Mouse (Mus musculus): ENCODE measurements around the gene Adora1.

The Adora1 gene

DNA sequence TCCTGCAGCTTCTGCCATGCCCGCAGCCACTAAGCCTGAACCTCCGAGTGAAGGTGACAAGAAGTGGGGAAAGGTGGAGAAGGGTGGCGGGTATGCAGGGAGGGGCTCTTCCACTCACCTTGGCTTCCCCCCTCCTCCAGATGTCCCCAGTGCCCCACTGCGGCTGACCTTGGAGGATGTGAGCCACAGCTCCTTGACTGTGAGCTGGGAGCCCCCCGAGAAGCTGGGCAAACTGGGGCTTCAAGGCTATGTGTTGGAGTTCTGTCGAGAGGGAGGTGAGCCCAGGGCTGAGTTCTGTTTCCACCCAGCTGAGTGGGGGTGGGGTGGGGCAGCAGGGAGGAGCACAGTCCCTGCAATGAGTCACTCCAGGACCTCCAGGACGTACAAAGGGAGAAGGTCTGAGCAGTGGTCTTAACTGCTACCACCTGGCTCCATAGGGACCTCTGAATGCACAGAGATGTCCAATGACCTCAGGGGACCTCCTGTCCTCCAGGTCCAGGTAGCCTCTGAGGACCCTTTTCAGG, 41.5 kb downstream of the Adora1 start:
- no peak for DNase-seq (ENCODE audit: low read depth)

DNA sequence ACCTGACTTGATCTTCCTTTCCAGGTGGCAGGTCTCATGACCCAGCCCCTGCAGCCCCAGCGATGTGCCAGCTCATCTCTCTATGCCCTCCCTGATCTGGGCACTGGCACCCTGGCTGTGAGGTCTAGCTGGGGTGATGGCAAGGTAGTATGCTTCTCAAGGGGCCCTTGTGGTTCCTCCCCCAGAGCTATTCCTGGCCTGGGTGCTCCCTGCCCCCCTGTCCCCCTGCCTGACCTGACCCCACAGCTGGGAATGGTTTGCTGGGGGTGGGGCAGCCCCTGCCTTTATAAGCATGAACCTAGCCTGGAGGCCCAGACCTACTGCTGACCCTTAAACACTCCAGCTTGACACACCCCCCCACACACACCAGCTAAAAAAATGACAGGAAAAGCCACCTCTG, 42.1 kb downstream of the Adora1 start, which contains the start of gene Mybph:
Gene Mybph (plus strand): TSS at position 323 of the 400 bp plus-strand sequence.
- DNase-seq (ENCODE audit: low read depth), result no peak

DNA sequence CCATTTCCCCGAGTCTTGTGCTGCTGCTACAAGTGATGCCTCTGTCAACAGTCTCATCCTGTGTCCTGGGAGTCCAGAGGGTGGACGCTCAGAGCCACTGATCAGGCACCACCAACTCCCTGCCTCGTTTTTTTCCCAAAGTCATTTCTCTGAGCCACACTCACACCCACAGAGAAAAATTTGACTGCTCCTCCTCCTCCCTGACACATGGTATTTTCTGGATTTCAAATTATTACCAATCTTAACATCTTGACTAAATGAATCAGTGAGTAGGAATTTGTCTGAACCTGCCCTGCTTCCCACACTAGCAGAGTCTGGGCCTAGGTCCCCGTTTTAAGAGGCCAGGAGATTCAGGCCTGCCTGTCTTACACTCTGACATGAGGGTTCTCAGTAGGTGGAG, 43.2 kb downstream of the Adora1 start:
- no peak for DNase-seq (ENCODE audit: low read depth)

DNA sequence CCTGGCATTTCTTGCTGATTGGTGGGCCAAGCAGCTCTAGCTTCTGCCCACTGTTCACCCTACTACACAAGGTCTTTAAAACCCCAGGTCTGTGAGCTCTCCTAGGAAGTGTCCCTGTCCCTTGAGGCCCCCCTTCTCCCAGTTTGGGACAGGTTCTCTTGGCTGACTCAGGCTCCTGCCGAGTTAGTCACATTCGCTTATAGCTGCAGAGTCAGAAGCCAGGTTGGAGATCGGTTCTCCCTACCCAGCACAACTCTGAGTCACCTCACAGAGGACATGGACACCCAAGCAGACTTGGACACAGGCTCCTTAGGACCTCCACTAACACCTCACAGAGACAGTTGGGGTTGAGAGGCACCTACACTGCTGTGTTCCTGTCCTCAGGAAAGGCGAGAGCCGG, 44.0 kb downstream of the Adora1 start:
- no peak for DNase-seq (ENCODE audit: low read depth)

DNA sequence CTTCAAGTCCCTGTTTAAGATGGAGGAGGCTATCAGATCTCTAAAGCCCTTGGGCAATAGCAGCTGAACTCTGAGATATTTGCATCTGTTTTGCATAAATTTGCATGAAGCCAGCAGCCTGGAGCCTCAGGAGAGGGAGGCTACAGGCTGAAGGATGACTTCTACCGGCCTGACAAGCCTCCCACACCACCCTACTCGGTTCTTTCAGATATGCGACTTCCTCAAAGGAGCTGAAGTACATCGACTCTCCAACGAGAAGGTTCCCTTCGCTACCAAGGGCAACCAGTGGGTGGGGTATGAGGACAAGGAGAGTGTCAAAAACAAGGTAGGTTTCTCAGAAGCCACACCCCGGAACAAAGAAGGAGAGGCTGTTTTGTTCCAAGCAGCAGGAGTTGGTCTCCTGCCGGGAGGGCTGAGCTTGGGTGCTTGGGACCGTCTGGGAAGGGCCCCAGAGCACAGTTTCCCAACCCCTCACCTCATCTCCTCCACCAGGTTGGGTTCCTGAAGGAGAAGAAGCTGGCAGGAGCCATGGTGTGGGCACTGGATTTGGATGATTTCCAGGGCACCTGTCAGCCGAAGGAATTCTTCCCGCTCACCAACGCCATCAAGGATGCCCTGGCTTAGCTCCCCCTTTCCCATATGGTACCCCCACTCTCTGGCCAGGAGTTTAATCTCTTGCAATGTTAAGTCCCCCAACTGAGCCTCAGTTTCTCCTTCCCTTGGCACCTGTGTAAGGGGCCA, 46.1 kb downstream of the Adora1 start:
- DNase-seq (ENCODE audit: low read depth), result peak; percentile 9

DNA sequence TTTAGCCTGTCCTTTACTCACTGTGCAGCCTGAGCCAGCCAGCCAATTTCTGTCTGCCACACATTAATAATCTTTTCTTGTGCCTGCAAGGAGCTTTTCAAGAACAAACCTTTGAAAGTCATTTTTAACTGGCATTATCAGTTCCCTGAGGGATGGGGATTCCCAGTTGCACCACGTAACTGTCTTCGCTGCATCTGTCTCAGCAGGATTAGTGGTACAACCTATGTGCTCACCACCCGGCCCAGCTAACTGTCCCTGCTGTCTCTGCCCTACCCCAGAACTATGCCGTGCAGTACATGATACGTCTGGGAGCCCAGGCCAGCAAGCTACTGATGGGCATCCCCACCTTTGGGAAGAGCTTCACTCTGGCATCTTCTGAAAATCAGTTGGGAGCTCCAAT, 47.0 kb downstream of the Adora1 start:
- no peak for DNase-seq (ENCODE audit: low read depth)

DNA sequence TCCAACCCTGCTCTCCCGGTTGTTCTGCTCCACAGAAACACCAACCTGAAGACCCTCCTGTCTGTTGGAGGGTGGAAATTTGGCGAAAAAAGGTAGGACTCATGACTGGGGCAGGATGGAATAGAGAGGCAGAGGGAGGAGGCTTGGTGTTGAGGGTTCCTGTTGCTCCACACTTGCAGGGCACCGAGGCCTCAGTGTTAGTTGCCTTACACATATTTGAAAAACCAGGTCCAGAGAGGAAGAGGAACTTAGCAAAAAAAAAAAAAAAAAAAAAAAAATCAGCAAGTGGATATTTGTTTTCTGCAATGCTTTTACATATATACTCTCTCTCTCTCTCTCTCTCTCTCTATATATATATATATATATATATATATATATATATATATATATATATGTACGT, 51.1 kb downstream of the Adora1 start:
- no peak for DNase-seq (ENCODE audit: low read depth)

DNA sequence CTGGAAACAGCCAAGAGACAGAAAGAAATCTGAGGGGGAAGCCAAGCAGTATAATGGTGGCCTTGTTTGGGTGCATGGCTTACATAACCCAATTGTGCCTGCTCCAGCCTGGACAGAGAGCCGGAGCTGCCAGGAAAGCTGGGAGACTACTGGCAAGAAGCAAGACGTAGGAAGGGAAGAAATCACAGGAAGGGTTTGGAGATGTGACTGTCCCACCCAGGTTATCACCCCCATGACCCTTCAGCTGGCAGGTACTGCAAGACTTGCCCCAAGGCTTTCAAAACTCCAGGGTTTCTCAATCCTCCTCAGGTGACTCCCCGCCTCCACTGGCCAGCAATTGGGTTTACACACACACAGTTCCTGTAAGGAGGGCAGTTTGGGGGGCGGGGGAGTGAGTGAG, 53.2 kb downstream of the Adora1 start, which contains the start of gene Chil1:
Gene Chil1 (plus strand): TSS at position 152 of the 400 bp plus-strand sequence.
- DNase-seq (ENCODE audit: low read depth), result no peak

DNA sequence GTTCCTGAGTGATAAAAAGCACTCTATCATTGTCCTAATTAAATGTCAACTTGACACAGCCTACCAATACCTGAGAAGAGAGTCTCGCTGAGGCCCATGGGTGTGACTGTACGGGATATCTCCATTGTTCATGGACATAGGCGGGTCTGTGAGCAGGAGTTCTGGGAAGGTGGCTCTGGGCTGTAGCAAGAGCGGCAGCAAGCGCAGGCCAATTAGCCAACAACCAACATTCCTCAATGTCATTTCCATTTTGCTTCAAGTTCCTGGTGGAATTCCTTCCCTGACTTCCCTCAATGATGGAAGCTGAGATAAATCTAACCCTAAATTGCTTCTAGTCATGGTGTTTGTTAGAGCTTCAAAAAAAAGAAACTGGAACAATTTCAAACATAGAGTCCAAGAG, 57.3 kb downstream of the Adora1 start:
- DNase-seq (ENCODE audit: low read depth), result no peak

DNA sequence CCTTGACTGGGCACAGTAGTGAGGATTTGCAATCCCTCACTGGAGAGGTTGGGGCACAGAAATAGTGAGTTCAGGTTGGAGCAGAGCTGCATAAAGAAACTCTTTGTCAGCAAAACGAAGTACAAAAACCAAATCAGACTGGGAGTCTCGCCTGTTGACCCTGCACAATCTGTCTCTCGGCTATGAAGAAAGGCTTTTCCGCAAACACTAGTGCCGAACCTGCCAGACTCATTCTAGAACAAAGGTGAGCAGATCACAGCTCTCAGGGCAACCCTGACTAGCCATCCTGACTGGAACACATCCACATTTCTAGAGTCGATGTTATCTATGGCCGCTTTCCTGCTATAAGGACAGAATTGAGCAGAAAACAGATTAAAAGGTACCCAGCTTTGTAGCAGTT, 62.1 kb downstream of the Adora1 start:
- DNase-seq (ENCODE audit: low read depth), result no peak

DNA sequence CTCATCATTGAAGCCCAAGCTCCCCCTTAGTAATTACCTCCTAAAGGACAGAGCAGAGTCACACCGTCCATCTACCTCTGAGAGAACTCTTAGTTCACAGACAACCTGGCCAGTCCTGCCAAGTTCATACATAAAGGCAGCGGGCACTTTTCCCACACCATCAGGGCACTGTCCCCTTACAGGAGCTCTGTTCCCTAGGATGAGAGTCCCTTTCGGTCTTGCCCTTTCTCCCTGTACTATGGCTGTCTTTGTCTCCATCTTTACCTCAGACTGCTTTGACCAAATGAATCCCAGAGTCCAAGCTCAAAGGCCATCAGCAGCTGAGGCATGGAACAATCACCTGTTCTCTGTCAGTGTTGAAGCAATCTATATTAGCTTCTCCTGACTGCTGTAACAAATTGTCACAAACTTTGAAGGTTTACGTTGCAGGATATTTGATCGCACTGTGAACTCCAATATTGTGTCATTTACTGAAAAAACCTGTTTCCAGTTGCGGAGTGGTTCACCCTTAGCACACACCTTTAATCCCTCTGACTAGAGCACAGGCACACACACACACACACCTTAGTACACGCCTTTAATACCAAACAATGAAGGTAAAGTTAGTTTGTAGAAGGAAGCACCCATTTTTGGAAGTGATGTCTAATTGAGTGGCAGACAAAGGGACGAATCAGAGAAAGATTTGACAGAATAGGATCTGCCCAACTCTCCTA, 66.1 kb downstream of the Adora1 start:
- no peak for DNase-seq (ENCODE audit: low read depth)

DNA sequence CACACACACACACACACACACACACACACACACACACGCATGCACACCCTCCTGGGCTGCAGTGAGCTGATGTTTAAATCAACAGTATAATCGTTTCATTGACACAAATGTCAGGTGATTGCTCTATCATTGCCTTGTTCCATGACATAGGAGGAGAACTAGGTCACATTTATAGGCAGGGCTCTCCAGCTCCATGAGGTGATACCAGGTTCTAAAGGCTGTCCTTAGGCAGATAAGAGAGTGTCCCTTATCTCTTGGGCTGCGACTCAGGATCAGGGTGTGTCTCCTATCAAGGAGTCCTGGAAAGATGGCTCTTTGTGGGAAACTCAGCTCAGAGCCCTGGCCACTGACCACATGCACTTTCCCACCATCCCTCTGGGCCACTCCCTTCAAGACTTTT, 66.7 kb downstream of the Adora1 start:
- no peak for DNase-seq (ENCODE audit: low read depth)

DNA sequence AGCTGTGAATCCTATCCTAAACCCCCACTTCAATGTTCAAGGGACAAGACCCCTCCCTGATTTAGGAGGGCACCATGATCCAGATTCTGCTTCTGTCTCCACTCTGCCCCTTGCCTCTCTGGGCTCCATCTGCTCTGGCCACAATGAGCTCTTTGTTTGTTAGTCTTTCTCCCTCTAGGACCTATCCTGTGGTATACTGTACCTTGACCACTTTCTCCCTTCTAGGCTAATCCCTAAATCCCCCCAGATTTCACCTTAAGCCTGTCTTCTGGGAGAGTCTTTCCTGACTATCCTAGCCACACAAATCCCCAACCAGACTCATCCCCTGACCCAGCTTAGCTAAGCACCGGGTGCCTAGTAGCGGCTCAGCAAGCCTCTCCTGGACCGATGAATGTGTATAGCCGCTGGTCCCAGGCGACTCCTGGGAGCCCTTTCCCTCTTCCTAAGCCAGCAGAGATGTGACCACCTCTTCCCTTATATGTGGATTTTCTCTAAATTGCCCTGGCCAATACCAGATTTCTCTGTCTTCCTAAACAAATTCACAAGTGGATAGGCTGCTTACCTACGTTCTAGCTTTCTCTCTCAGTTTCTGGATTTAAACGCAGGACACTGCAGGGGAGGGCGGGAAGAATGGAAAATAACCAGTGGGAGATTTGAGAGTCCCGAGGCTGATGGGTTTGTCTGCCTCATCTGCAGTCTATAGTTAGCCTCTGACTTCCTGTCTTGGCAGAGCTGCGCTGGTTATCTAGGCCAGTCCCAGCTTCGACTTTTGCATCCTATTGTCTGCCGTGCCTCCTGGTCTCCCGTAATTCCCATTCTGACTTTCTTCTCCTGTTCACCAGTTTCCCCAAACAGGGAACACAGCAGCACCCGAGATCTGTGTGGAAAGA, 67.6 kb downstream of the Adora1 start:
- no peak for DNase-seq (ENCODE audit: low read depth)

DNA sequence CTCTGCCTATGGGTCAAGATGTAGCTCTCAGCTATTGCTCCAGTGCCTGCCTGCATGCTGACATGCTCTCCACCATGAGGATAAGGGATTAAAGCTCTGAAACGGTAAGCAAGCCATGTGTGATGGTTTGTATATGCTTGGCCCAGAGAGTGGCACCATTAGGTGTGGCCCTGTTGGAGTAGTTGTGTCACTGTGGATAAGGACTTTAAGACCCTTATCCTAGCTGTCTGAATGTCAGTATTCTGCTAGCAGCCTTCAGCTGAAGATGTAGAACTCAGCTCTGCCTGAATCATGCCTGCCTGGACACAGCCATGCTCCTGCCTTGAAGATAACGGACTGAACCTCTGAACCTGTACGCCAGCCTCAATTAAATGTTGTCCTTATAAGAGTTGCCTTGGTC, 68.7 kb downstream of the Adora1 start:
- no peak for DNase-seq (ENCODE audit: low read depth)

DNA sequence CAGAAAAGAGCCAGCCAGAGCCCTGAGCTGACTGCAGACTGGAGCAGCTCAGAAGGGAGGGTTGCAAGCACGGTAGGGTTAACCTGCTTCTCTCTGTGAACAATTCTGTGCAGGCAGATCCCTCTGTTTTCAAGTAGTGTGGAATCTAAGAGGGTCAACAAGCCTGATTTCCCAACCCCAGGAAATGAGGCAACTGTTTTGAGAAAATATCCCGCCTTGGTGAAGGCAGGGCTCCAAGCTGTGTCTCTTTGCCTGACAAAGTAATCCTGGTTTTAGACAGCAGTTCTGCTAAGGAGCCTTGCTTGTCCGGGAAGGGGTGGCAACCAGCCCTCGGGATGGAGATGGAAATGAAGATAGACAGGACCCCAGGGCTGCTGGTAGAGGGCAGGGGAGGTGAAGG, 70.8 kb downstream of the Adora1 start:
- DNase-seq (ENCODE audit: low read depth), result no peak

DNA sequence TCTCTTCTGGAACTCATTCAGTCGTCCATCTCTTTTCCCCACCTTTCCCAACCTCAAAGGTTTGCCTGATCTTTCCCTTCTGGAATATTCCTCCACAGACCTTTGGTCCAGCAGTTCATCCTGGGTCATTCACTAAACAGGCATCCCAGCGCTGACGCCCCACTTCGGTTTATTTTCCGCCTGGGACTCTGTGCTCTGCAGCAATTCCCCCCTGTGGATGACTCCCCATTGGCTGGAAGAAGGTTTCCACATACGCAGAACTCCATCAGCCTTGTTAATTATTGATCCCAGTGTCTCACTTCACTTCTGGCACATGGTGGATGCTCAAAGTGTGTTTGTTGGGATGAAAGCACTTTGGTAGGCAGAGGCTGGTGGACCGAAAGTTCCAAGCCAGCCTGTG, 71.8 kb downstream of the Adora1 start:
- no peak for DNase-seq (ENCODE audit: low read depth)

DNA sequence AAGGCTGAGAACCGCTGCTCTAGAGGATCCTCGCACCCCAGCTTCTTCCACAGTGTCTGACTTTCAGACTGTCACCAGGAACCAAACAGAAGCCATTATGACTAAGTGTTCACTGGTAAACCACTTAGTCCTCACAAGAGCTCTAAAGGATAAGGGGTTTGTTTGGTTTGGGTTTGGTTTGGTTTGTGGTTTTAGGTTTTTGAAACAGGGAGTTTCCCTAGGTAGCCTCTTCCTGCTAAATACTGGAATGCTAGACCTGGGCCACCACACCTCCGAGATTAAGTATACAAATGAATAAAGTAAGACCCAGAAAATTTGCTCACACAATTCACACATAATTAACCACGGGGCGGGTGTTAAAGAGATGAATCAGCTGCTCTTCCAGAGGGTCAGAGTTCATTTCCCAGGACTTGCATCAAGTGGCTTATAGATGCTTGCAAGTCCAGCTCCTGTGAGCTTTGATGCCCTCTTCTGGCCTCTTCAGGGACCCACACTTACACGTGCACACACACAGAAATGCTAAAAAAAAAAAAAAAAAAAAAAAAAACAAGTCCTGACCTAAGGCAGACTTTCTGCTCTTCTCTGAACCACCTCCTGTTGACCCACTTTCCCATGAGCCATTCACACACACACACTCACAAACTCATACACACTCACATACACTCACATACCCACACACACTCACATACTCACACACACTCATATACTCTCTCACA, 72.6 kb downstream of the Adora1 start:
- peak; percentile 42 for DNase-seq (ENCODE audit: low read depth)

DNA sequence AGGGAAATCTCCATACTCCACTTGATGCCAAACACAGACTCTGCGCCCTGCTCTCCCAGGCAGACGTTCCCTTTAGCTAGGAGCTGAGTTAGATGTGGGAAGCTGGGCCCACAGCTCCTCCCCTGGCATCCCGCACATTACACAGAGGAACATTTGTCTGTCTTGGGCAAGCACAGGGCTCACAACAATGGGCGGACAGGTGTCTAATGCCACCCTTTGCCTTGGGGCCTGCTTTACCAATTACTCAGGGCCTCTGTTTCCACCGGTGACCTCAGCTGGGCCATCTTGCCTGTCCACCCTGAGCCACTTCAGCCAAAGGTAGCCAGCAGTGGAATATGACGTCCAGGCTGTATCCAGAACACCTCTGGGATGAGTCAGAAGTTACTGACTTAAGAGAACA, 73.8 kb downstream of the Adora1 start:
- no peak for DNase-seq (ENCODE audit: low read depth)

DNA sequence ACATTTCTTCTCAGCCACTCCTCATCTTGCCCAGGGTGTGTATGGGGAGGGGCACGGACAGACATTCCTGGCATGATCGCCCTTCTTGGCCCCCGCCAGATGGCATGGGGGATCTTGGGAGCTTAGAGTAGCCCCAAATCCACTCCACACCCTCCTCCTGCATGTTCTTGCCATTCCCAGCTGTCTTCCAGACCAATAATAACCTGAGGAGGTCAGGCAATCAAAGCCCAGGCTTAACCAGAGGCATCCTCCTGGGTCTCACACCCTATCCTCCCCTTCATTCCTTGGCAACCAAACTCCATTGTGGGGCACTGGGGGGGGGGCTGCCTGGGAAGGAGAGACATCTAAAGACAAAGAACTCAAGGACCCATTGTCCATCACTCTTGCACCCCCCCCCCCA, 74.8 kb downstream of the Adora1 start:
- DNase-seq (ENCODE audit: low read depth), result no peak

DNA sequence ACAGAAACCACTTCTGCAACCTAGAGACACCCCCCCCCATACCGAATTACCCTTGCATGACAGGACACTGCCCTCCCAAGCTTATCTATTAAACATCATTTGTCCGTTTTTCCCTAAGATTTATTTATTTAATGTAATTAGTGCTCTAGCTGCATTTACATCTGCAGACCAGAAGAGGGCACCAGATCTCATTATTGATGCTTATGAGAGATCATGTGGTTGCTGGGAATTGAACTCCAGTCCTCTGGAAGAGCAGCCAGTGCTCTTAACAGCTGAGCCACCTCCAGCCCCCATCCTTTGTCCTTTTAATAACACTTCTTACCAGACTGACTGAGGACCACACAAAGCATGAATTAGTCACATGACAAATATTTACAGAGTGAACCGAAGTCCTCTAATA, 80.6 kb downstream of the Adora1 start:
- DNase-seq (ENCODE audit: low read depth), result peak; percentile 26

DNA sequence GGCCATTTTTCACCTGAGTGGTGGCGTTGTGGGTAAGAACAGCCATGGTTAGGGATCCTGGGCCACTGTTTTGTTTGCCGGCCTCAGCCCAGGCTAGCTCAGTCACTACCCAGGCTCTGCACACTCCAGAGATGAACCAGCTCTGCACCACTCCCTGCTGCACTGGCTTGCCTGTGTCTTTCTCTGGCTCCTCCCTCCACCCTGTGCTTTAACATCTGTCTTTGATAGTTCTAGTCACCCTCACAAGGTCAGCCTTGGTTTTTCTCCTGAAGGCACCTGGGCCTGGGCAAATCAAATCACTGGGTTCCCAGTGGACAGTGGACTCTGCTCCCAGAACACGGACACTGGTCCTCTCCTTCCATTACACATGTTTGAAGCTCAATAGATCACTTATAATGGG, 81.1 kb downstream of the Adora1 start:
- DNase-seq (ENCODE audit: low read depth), result no peak

Data from 416B (cell line).